20 mouse cellular contexts compared by ENCODE assay signal in genomic region chr4:46056163-46056562, GRCm38 (mm10). TPM values are rescaled to one million over a fixed set of nuclear protein-coding genes. Genes with fewer than 3 reads are reported as not detected.
DNase-seq lines count a peak whose midpoint lies in the region; ATAC-seq and TF ChIP-seq lines count a peak whose summit lies in the region.
"Had no signal": no experiment of that assay in that cellular context is flagged by ENCODE, and none has a peak within 500 bp of the region (broad histone marks: within the 10 kb centered on the region; RNA-seq: fewer than 3 reads in every experiment).

No protein-coding gene starts in this region.

- TF ChIP-seq EP300 in heart, postnatal 0 days (IDR thresholded peaks at IDR 0.05; ENCODE audit: low read depth), result no peak

- peaks cover 8% of the 10 kb centered on the region; the same call in 1 of the 2 replicates for H3K9me3 ChIP-seq in heart, postnatal 0 days (replicated peaks; ENCODE audit: control insufficient read depth, low read length)
- H3K9me3 ChIP-seq: embryonic facial prominence, embryonic 12.5 days had no signal

- no peaks in the 10 kb centered on the region for H3K27me3 ChIP-seq in cerebellum, adult 2 months (ENCODE audit: control insufficient read depth, insufficient read depth, low read length)
- H3K27me3 ChIP-seq in heart, postnatal 0 days (ENCODE audit: control insufficient read depth, insufficient read depth, low read length), result no peaks in the 10 kb centered on the region
- H3K27me3 ChIP-seq: embryonic facial prominence, embryonic 12.5 days; forebrain, embryonic 15.5 days; hindbrain, embryonic 12.5 days had no signal

- peaks cover 51% of the 10 kb centered on the region for H3K4me1 ChIP-seq in cerebellum, adult 2 months (ENCODE audit: control insufficient read depth, insufficient read depth, low read length)
- H3K4me1 ChIP-seq in heart, postnatal 0 days (ENCODE audit: control insufficient read depth, insufficient read depth), result peaks cover 40% of the 10 kb centered on the region
- peaks cover 40% of the 10 kb centered on the region for H3K4me1 ChIP-seq in olfactory bulb, adult 2 months (ENCODE audit: control insufficient read depth, insufficient read depth, low read length)
- H3K4me1 ChIP-seq: embryonic facial prominence, embryonic 12.5 days; forebrain, embryonic 15.5 days; hindbrain, embryonic 12.5 days had no signal

- H3K4me3 ChIP-seq in cerebellum, adult 2 months (replicated peaks; ENCODE audit: insufficient read depth, low read depth, low read length), result no peak overlapping the region
- no peak overlapping the region for H3K4me3 ChIP-seq in gastrocnemius, adult 2 months
- H3K4me3 ChIP-seq in heart, postnatal 0 days (ENCODE audit: low read depth, low read length), result no peak overlapping the region
- no peak overlapping the region for H3K4me3 ChIP-seq in olfactory bulb, adult 2 months (ENCODE audit: insufficient read depth, low read depth, low read length)
- H3K4me3 ChIP-seq: embryonic facial prominence, embryonic 12.5 days; forebrain, embryonic 15.5 days; hindbrain, embryonic 12.5 days had no signal

- WGBS in cerebellum, adult 2 months, result 31% methylated on average over 5 of the region's 5 CpGs
- 67% methylated on average over 5 of the region's 5 CpGs for WGBS in heart, postnatal 0 days
- 69% methylated on average over 5 of the region's 5 CpGs for WGBS in olfactory bulb, adult 2 months

- H3K4me2 ChIP-seq in heart, postnatal 0 days (ENCODE audit: low read depth, low read length), result no peak overlapping the region
- H3K4me2 ChIP-seq: embryonic facial prominence, embryonic 12.5 days; forebrain, embryonic 15.5 days; heart, embryonic 11.5 days; hindbrain, embryonic 12.5 days had no signal

- H3K27ac ChIP-seq in cerebellum, adult 2 months (ENCODE audit: insufficient read depth, low read length), result no peak overlapping the region
- peak overlapping the region; percentile 78 for H3K27ac ChIP-seq in gastrocnemius, adult 2 months
- H3K27ac ChIP-seq in heart, postnatal 0 days (ENCODE audit: low read depth), result peak overlapping the region; percentile 13; the same call in 1 of the 2 replicates
- 0 out of 2 replicates have a peak overlapping the region, but pooled peaks have one; percentile 23 for H3K27ac ChIP-seq in olfactory bulb, adult 2 months (ENCODE audit: insufficient read depth, low read depth, low read length)
- H3K27ac ChIP-seq: embryonic facial prominence, embryonic 12.5 days; forebrain, embryonic 15.5 days; hindbrain, embryonic 12.5 days had no signal

- no peak overlapping the region for H3K9ac ChIP-seq in heart, postnatal 0 days (replicated peaks; ENCODE audit: low read depth, low read length)
- H3K9ac ChIP-seq: embryonic facial prominence, embryonic 12.5 days; forebrain, embryonic 15.5 days; hindbrain, embryonic 12.5 days had no signal

- TF ChIP-seq POLR2A in cerebellum, adult 2 months (IDR thresholded peaks at IDR 0.05; ENCODE audit: borderline replicate concordance, insufficient read depth, low read length), result no peak
- TF ChIP-seq POLR2A in olfactory bulb, adult 2 months (IDR thresholded peaks at IDR 0.05; ENCODE audit: insufficient read depth, low read depth, low read length), result no peak

- intact Hi-C loops in gastrocnemius, adult 2 months (cut with DNase I), result no loop called here
- intact Hi-C loops in heart, postnatal 36 days (cut with DNase I), result no loop called here

- DNase-seq in cerebellum, adult 2 months, result peak; percentile 62 to 70
- DNase-seq in cerebellum, adult 11 months, result no peak
- DNase-seq in gastrocnemius, adult 2 months, result no peak
- DNase-seq in gastrocnemius, postnatal 25 days, result no peak
- DNase-seq in heart, postnatal 0 days (ENCODE audit: low spot score), result no peak
- DNase-seq in heart, postnatal 36 days, result no peak
- DNase-seq: adrenal gland, postnatal 10 days; cerebellum, adult 9-10 months; gastrocnemius, postnatal 36 days; heart, adult 11 months; heart, postnatal 14 days; kidney, adult 8-10 months had no signal

- ATAC-seq in heart, postnatal 0 days (ENCODE audit: insufficient read depth, low read depth), result no peak
- ATAC-seq: forebrain, embryonic 15.5 days; hindbrain, embryonic 16.5 days; inflammation-experienced regulatory T-cells, adult 6 months; intestine, postnatal 0 days had no signal

- TF ChIP-seq CTCF in cerebellum, adult 2 months (IDR thresholded peaks at IDR 0.05; ENCODE audit: borderline replicate concordance, insufficient read depth, low read depth, low read length), result no peak
- no peak for TF ChIP-seq CTCF in gastrocnemius, adult 2 months (IDR thresholded peaks at IDR 0.05)
- no peak for TF ChIP-seq CTCF in heart, postnatal 0 days (IDR thresholded peaks at IDR 0.05; ENCODE audit: low read depth)
- no peak for TF ChIP-seq CTCF in olfactory bulb, adult 2 months (IDR thresholded peaks at IDR 0.05; ENCODE audit: insufficient read depth, low read depth, low read length)

- peaks cover 7% of the 10 kb centered on the region; the same call in 1 of the 2 replicates for H3K36me3 ChIP-seq in heart, postnatal 0 days (replicated peaks; ENCODE audit: control insufficient read depth, insufficient read depth, low read length)
- H3K36me3 ChIP-seq: embryonic facial prominence, embryonic 12.5 days; forebrain, embryonic 15.5 days; hindbrain, embryonic 12.5 days had no signal

RNA-seq across cellular contexts. Expression of gene Tmod1, which starts 17.4 kb away (rescaled TPM):
- 55.4 and 55.7 TPM in 2 replicates for polyA plus RNA-seq in cerebellum, adult 2 months (2012; rRNA removed)
- 100 to 1,000 TPM; 173 to 208 TPM for total RNA-seq in gastrocnemius, adult 2 months (2021)
- total RNA-seq in gastrocnemius, postnatal 25 days (2021), result 100 to 1,000 TPM; 205 to 220 TPM
- 127 and 163 TPM in 2 replicates for total RNA-seq in heart, postnatal 0 days (2014; rRNA removed; ENCODE audit: low replicate concordance)
- 220 and 224 TPM in 2 replicates for polyA plus RNA-seq in heart, postnatal 0 days (2015; fragmentation: Nextera tagmentation; extraction: Ambion mirVana)
- 100 to 1,000 TPM; 272 to 278 TPM for total RNA-seq in heart, postnatal 36 days (2021)
- not detected in 2 replicates for polyA plus RNA-seq in olfactory bulb, adult 2 months (2012; ENCODE audit: insufficient read depth, insufficient read length, low replicate concordance, missing spikeins)

Comparison
In these comparisons a context has a peak if more than half of its experiments do, and no peak if none do; other contexts are left out.
1. DNase-seq: peak in cerebellum, adult 2 months (2 of 2); none in cerebellum, adult 11 months (single experiment), gastrocnemius, adult 2 months (single experiment), gastrocnemius, postnatal 25 days (single experiment), heart, postnatal 0 days (single experiment) and heart, postnatal 36 days (0 of 2).